Mouse (Mus musculus) naive thymus-derived CD4-positive, alpha-beta T cell, adult 2 months (primary cell): ENCODE measurements around the gene Thy1.

Experiments used
- DNase-seq: peaks from one replicate; pipeline ENCODE4 v3.0.0-alpha.2; 2011; ENCODE audit warnings: low read depth

Thy1 gene

GRCm38 (mm10) chr9:44067241-44067959 is 24.2 kb downstream of the Thy1 start:
- no peak for DNase-seq

GRCm38 (mm10) chr9:44067960-44068330 is 24.8 kb downstream of the Thy1 start:
- no peak for DNase-seq

- DNase-seq, result no peak
Measured at GRCm38 (mm10) chr9:44069252-44069651, 26.1 kb downstream of the Thy1 start.

- no peak for DNase-seq
Measured at GRCm38 (mm10) chr9:44070113-44070843, 27.1 kb downstream of the Thy1 start.

GRCm38 (mm10) chr9:44070844-44071231 is 27.7 kb downstream of the Thy1 start:
- no peak for DNase-seq

GRCm38 (mm10) chr9:44071914-44072598 is 28.9 kb downstream of the Thy1 start:
- DNase-seq, result no peak

GRCm38 (mm10) chr9:44072599-44072915 is 29.4 kb downstream of the Thy1 start:
- DNase-seq, result no peak

- DNase-seq, result no peak
Measured at GRCm38 (mm10) chr9:44073115-44073514, 29.9 kb downstream of the Thy1 start.

GRCm38 (mm10) chr9:44074395-44075275 is 31.5 kb downstream of the Thy1 start:
- peak; percentile 67 for DNase-seq

GRCm38 (mm10) chr9:44075276-44075995 is 32.3 kb downstream of the Thy1 start:
- DNase-seq, result no peak

- no peak for DNase-seq
Measured at GRCm38 (mm10) chr9:44075996-44076763, 33.0 kb downstream of the Thy1 start.

- peak; percentile 76 for DNase-seq
Measured at GRCm38 (mm10) chr9:44076764-44077120, 33.6 kb downstream of the Thy1 start.

- DNase-seq, result no peak
Measured at GRCm38 (mm10) chr9:44077266-44077910, 34.2 kb downstream of the Thy1 start.

GRCm38 (mm10) chr9:44078136-44078797 is 35.1 kb downstream of the Thy1 start:
- DNase-seq, result no peak

GRCm38 (mm10) chr9:44078955-44079756 is 36.0 kb downstream of the Thy1 start:
- no peak for DNase-seq

- DNase-seq, result no peak
Measured at GRCm38 (mm10) chr9:44079997-44080780, 37.0 kb downstream of the Thy1 start.

- DNase-seq, result no peak
Measured at GRCm38 (mm10) chr9:44080953-44081352, 37.8 kb downstream of the Thy1 start.

GRCm38 (mm10) chr9:44081581-44081980 is 38.4 kb downstream of the Thy1 start:
- no peak for DNase-seq
